Mouse (Mus musculus): ENCODE data around the gene Morc4.

Morc4 gene

GRCm38 (mm10) chrX:139805918-139806317, 65.6 kb downstream of the Morc4 start:
- no peak for DNase-seq (ENCODE audit: low spot score)

GRCm38 (mm10) chrX:139803028-139803427, 68.4 kb downstream of the Morc4 start:
- DNase-seq (ENCODE audit: low spot score) = no peak

- DNase-seq (ENCODE audit: low spot score) = no peak
Observed at GRCm38 (mm10) chrX:139800406-139800878, 71.0 kb downstream of the Morc4 start, which contains the start of gene Cldn2. Cldn2 (plus strand) TSS chrX:139800828.

GRCm38 (mm10) chrX:139799953-139800352, 71.5 kb downstream of the Morc4 start:
- DNase-seq (ENCODE audit: low spot score) = no peak

- DNase-seq (ENCODE audit: low spot score) = no peak
Observed at GRCm38 (mm10) chrX:139797875-139798274, 73.6 kb downstream of the Morc4 start.

- no peak for DNase-seq (ENCODE audit: low spot score)
Observed at GRCm38 (mm10) chrX:139796037-139796436, 75.4 kb downstream of the Morc4 start.

GRCm38 (mm10) chrX:139794072-139794845, 77.2 kb downstream of the Morc4 start:
- no peak for DNase-seq (ENCODE audit: low spot score)

GRCm38 (mm10) chrX:139785764-139786163, 85.7 kb downstream of the Morc4 start:
- no peak for DNase-seq (ENCODE audit: low spot score)

- no peak for DNase-seq (ENCODE audit: low spot score)
Observed at GRCm38 (mm10) chrX:139783045-139783422, 88.4 kb downstream of the Morc4 start.

GRCm38 (mm10) chrX:139782278-139783044, 89.0 kb downstream of the Morc4 start, which contains the start of gene Ripply1:
Ripply1 (minus strand) TSS chrX:139782353.
- DNase-seq (ENCODE audit: low spot score) = no peak

- DNase-seq (ENCODE audit: low spot score) = no peak
Observed at GRCm38 (mm10) chrX:139781563-139781962, 89.9 kb downstream of the Morc4 start.

GRCm38 (mm10) chrX:139780988-139781387, 90.5 kb downstream of the Morc4 start:
- DNase-seq (ENCODE audit: low spot score) = no peak

- DNase-seq (ENCODE audit: low spot score) = no peak
Observed at GRCm38 (mm10) chrX:139779401-139779800, 92.1 kb downstream of the Morc4 start.

- DNase-seq (ENCODE audit: low spot score) = no peak
Observed at GRCm38 (mm10) chrX:139778886-139779285, 92.6 kb downstream of the Morc4 start.

GRCm38 (mm10) chrX:139777357-139777756, 94.1 kb downstream of the Morc4 start:
- DNase-seq (ENCODE audit: low spot score) = no peak

- DNase-seq (ENCODE audit: low spot score) = no peak
Observed at GRCm38 (mm10) chrX:139775084-139775612, 96.3 kb downstream of the Morc4 start.

GRCm38 (mm10) chrX:139774309-139775083, 97.0 kb downstream of the Morc4 start:
- DNase-seq (ENCODE audit: low spot score) = no peak
